Mouse (Mus musculus) right cerebral cortex, adult 2 months (tissue): ENCODE results near the gene Olfr1193.
"Not testable (repeated sequence)": the region's sequence is repeated elsewhere in the genome, so short reads cannot be mapped to it uniquely, and the experiment has no call there.

ENCODE experiments used
- DNase-seq, 2 experiments: peaks; one replicate each; pipeline ENCODE4 v3.0.0; 2021 to 2022; ENCODE audit warnings: low spot score in 2 of 2

The Olfr1193 gene

DNA sequence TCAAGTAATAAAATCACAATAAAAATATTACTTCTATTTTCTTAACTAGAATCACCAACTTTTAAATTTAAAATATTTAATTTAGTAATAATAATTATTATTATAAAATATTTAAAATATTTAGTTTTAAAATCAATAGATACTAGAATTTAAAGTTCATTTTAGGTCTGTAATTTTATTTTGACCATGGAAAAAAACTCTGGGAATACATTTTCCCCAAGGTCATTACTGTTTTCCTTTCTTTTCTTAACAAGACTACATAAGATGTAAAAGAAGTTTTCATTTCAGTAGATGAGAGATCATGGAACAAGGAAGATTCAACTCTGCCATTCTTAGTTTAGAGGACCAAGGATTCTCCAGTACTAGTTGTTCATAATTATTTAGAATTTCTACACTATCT lies at the start of gene Olfr1193:
Gene Olfr1193, plus strand, starts transcription at position 301 of the 400 bp plus-strand sequence.
- not testable (repeated sequence) for DNase-seq

DNA sequence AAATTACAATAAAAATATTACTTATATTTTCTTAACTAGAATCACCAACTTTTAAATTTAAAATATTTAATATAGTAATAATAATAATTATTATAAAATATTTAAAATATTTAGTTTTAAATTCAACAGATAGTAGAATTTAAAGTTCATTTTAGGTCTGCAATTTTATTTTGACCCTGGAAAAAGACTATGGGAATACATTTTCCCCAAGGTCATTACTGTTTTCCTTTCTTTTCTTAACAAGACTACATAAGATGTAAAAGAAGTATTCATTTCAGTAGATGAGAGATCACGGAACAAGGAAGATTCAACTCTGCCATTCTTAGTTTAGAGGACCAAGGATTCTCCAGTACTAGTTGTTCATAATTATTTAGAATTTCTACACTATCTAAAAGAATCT lies 35.2 kb upstream of the Olfr1193 start, which contains the start of gene Olfr1191-ps1:
Gene Olfr1191-ps1, plus strand, starts transcription at position 301 of the 400 bp plus-strand sequence.
- not testable (repeated sequence) for DNase-seq

DNA sequence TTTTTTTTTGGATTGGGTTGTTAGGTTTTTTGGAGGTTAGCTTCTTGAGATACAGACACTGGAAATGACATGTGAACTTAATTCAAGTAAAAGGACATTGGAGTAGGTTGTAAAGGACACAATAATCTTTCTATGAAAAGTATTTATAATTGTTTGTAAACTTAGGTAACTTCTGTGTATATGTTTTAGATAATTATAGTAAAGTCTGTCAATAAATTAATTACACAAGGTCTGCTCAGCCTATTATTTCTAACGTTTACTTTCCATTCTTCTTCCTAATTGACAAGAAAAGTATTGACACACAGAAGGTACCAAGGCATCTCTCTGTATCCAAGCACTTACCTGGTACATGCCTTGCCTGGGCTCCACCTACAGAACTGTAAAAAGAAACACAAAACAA lies 27.2 kb upstream of the Olfr1193 start, which contains the start of gene Olfr1192-ps1:
Gene Olfr1192-ps1, plus strand, starts transcription at position 301 of the 400 bp plus-strand sequence.
- DNase-seq = no peak

DNA sequence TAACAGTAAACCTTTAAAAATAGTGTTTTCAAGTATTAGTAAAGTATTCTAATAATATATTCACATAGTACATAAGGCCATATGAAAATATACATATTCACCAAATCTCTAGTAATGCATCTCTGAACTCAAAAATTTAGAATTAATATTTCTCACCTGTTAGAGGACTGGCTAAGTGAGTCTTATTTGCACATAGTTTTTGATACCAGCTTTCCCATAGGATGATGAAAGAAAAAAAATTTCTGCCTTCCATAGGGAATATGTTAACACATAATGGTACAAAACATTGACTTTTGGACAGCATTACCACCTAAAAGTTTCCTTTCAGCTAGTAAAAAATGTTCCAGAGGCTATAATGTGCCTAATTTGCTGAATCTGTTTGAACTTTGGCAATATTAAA lies 13.7 kb downstream of the Olfr1193 start, which contains the start of gene Olfr1195:
Gene Olfr1195, minus strand, starts transcription at position 101 of the 400 bp plus-strand sequence.
- no peak for DNase-seq

DNA sequence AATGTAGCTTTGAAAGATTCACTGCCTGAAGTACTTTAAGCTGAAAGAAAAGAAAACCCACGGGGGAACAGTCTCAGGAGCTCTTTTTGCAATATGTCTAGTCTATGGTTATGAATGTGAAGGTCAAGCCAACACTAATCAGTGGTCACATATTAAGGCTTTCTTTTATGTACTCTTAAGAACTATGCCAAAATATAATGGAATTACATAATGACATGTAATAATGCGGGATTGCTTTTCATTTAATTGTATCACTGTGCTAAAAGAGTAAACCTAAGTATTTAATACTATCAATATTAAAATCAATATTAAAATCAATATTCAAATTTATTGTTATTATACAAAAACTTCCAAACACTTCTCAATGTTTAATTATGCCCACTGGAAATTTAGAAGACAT lies 29.1 kb downstream of the Olfr1193 start, which contains the start of gene Olfr1196:
Gene Olfr1196, minus strand, starts transcription at position 101 of the 400 bp plus-strand sequence.
- DNase-seq = no peak
